Mouse (Mus musculus) T-cell, adult 2 months (primary cell): ENCODE measurements around the gene Olfr123.

Experiments
- DNase-seq: peaks from one replicate; pipeline ENCODE4 v3.0.0; 2022; ENCODE audit warnings: low spot score

Gene Olfr123

DNA sequence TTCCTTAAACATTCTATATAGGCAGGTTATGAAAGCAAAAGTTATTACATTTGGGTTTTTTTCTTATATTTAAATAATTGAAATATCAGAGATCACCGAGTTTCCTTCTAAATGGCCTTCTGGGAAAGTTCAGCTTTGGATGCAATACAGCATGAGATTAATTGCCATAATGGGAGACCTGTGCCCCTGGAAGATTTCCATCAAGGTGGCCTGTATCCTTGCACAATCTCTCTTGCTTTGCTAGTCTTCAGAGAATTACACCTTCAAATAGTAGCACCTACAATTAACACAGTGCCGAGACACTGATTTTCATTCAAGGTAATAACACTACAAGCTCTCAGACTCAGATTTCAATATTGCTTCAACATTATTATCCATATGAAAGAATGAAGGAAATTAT, at the start of gene Olfr123:
Olfr123 (plus strand) TSS at position 301 of the 400 bp plus-strand sequence.
- DNase-seq: no peak

- no peak for DNase-seq
Observed at GRCm38 (mm10) chr17:37768307-37768706, 25.0 kb upstream of the Olfr123 start, which contains the start of gene Olfr122. TSS of gene Olfr122 (plus strand) at chr17:37768607.

DNA sequence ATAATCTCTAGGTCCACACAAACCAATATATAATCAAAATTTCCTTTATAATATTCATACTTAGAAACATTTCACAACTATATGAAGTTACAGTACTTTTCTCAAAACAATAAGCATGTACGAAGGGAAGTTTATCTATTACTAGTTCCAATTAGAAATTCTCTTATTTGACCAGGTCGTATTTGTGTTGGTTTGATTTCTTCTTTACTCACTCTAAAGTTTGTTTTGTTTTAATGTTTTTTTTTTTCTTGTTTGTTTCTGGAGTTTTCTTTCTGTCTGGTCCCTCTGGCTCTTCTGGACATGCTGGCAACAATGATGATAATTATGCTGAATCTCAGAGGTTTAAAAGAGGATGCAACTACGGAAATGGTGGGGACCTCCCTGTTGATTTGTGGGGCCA, 6.3 kb downstream of the Olfr123 start, which contains the start of gene Olfr124:
Olfr124 (plus strand) TSS at position 301 of the 400 bp plus-strand sequence.
- no peak for DNase-seq

- no peak for DNase-seq
Observed at GRCm38 (mm10) chr17:37832649-37833048, 39.3 kb downstream of the Olfr123 start, which contains the start of gene Olfr125. TSS of gene Olfr125 (plus strand) at chr17:37832949.

DNA sequence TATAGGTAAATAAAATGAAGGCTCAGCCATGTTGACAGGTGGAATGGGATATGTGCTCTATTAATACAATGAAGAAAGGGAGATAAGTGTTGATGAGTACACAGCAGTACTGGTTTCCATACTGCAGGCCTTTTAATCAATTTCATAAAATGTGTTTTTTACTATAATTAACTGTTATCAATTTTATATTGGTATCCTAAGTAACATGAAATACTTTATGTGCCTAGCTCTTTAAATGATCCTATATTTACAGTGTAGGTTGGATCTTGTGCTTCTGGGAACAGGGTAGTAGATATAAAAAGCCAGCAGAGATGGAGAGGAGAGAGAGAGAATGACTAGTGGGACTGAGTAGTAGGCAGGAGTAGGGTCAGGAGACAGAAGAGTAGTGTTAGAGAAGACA, 53.9 kb downstream of the Olfr123 start, which contains the start of gene Olfr126:
Olfr126 (plus strand) TSS at position 301 of the 400 bp plus-strand sequence.
- no peak for DNase-seq
